Mouse (Mus musculus): ENCODE data around the gene Nfkbie.

Gene Nfkbie

DNA sequence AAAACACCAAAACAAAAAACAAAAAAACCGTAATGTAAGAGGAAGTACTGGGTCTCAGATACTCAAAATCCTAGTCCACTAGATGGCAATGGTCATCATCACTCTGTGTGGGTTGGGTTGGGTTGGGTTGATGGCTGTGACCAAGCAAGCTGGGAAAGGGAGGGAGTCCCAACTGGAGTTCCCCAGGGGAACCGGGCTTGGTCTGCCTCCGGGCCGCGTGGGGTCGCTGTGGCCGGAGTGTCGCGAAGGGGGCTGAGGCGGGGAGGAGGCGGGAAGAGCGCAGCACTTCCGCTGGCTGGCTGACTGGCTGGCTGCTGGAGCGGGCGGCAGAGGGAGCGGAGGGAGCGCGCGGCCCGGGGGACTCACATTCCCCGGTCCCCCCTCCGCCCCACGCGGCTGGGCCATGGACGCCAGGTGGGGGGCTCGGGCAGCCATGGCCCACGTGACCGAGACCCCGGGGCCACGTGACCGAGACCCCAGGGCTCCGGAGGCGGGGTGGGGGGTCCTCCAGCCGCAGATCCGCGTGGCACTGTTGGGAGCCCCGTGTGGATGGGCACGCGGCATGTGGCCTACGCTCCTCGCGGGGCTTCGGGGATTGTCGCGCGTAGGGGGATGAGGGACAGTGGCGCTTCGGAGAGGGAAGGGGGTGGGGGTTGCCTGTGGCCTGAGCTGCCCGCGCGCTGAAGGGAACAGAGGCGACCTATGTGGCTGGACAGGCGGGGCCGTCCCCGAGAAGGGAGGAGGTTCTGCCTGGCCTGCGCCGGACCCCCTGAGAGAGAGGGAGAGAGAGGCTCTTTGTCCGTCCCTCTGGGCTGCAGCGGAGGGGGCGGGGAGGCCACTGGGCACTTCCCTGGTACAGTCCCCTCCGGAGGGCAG is 8.4 kb downstream of the Nfkbie start, which contains the start of gene Slc35b2:
Slc35b2 (plus strand) TSS at position 220 of the 876 bp plus-strand sequence.
- DNase-seq: peak; percentile 93 to 94

DNA sequence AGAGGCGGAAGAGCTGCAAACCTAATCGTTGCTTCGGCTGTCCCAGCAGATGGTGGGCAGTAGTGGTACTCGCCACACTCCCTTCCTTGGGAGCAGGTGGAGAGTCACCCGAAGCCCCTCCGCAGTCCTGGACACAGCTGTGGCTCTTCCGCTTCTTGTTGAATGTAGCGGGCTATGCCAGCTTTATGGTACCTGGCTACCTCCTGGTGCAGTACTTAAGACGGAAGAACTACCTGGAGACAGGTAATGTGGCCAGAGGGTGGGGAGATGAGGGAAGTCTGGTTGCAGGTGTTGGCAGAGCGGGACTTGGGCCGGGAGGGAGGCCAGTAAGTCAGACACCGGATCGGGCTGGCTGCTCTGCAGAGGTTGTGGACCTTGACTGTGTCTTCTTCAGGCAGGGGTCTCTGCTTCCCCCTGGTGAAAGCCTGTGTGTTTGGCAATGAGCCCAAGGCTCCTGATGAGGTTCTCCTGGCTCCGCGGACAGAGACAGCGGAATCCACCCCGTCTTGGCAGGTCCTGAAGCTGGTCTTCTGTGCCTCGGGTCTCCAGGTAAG is 9.1 kb downstream of the Nfkbie start:
- no peak for DNase-seq

DNA sequence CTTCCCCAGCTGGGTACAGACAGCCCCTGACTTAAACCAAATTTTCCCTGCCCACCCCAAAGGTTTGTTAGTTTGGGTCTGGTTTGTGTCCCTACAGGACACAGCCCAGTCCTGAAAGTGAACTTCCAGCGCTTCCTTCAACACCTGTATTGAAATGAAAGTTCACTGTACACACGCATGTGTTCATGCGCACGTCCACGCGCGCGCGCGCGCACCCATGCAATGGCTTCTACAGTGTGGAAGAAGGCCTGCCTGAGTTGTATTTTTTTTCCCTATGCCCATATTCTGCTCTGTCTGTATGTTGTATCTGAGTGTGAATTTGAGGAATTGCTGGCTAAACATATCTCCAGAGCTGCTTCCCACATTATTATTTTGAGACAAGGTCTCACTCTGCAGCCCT is 9.6 kb downstream of the Nfkbie start:
- DNase-seq: no peak

DNA sequence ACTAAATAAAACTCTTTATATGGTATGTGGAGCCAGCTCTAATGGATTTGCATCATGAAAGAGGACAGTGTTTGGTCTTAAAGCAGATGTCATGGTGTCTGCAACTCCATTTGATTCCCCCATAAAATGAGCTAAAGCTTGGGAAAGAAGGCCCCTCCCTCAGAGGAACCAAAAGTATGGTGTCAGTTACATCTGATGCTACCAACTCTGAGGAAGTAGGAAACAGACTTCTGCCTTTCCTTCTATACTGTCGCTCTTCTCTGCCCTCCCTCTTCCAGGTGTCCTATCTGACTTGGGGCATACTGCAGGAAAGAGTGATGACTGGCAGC is 10.5 kb downstream of the Nfkbie start:
- no peak for DNase-seq

DNA sequence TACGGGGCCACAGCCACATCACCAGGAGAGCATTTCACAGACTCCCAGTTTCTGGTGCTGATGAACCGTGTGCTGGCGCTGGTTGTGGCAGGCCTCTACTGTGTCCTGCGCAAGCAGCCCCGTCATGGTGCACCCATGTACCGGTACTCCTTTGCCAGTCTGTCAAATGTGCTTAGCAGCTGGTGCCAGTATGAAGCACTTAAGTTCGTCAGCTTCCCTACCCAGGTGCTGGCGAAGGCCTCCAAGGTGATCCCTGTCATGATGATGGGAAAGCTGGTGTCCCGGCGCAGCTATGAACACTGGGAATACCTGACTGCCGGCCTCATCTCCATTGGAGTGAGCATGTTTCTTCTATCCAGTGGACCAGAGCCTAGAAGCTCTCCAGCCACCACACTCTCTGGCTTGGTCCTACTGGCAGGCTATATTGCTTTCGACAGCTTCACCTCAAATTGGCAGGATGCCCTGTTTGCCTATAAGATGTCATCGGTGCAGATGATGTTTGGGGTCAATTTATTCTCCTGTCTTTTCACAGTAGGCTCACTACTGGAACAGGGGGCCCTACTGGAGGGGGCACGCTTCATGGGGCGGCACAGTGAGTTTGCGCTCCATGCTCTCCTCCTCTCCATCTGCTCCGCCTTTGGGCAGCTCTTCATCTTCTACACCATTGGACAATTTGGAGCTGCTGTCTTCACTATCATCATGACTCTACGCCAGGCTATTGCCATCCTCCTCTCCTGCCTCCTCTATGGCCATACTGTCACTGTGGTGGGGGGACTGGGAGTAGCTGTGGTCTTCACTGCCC is 11.1 kb downstream of the Nfkbie start:
- no peak for DNase-seq

DNA sequence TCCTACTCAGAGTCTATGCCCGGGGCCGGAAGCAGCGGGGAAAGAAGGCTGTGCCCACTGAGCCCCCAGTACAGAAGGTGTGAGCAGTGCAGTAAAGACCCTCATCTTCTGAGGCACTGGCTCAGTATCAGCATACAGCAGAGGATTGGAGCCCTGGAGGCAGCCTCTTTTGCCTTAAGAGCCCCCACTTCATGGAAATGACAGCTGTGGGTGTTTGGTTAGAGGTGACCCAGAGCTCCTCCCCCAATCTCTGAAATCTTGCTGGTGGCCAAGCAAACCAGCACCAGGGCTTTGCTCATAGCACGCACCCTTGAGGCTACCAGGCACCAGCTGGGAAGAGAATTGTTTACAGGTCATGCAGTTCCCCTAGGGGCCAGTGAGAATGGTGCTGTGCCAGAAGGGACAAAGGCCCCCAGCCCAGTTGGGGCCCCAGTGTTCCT is 11.7 kb downstream of the Nfkbie start:
- DNase-seq: no peak

DNA sequence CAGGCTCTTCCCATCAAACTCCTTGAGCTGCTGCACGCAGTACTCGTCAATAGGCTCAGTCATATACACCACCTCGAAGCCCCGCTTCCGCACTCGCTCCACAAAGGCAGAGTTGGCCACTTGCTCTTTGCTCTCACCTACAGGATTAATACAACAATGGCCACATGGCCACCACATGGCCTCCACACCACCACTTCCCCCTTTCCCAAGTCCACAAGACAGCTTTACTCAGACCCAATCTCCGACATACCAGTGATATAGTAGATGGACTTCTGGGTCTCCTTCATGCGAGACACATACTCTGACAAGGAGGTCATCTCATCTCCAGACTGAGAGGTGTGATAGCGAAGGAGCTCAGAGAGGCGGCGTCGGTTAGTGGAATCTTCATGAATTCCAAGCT is 13.5 kb downstream of the Nfkbie start:
- no peak for DNase-seq

DNA sequence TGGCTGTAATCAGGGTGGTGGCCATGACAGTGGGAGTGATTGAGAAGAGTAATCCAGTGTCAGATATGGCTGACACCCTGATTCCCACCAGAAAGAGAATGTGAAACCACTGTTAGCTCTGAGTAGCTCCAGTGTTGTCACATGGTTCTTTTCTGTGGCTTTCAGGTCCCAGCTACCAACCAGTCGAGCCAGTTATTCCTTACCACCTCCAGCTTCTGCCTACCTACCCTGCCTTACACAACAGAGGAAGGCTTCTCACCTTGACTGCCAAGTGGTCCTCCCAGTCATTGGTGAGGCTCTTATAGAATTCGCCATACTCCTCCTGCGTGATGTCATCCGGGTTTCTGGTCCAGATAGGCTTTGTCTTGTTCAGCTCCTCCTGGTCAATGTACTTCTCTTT is 14.5 kb downstream of the Nfkbie start:
- DNase-seq: no peak

DNA sequence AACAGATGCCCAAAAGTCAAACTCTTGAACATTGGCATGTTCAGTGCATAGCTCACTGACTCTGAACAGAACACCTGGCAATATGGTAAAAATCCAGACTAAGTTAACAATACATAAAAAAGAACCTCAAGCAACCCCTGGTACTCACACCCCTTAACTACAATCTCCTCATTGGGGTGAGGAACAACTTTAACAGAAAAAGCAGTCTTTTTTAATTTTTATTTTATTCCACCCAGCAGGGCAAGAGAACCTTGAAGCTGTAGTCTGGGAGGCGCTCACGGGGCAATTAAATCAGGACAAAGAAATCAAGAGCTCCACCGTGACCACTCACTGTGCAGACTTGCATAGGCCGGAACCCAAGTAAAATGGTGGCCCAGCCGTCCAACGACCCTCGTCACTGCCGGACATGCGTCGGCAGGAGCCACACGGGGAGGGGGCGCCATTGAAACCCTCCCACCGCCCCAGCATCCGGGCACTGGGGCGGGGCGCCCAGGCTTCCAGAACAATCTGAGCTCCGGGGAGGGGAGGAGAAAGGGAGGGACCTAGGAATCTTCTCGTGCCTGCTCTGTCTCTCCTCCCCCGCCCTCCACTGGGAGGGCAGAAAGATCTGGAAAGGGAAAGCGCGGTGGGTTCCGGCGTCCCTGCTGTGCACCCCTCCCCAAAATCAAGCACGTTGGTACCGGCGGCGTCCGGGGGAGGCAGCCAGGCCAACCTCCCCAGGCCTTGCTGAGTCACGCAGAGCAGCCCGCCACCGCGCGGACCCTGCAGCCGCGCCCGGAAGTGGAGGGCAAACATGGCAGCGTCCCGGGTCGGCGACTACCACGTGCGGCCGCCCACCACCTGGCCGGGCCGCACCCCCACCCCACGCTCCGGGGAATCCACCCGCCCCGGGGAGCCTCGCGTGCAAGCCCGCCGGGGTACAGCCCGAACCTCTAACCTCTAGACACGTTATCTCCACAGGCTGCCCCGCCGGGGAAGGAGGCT is 16.9 kb downstream of the Nfkbie start:
- peak; percentile 83 to 88 for DNase-seq

DNA sequence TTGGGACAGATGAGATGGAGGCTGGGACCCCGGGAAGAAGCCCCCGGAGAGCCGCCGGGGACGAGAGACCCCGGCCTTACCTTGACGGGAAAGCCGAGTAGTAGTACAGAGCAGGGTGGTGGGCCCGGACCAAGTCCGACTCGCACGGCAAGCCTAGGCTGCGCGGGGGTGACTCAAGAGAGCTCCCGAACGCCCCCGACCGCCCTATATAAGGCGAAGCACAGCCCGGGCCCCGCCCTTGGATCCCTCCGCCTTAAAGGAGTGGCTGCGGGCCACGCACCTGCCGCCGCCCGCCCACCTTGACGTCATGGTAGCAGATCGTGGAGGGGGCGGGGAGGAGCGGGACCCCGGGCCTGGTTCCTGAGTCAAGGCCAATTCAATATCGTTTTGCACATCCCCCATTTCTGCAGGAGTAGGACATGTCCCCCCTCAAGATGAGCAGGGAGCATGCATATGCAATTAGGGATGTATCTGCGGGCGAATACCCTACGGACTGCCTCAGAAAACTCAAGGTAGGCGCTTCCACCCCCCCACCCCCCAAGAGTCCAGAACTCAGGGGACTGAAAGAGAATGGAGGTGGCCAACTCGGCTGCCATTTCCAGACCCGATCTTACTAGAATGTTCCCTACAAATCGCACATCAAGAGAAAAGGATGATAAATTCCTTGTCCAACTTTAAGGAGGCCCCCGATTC is 17.7 kb downstream of the Nfkbie start, which contains the start of gene Hsp90ab1:
Hsp90ab1 (minus strand) TSS at position 185 of the 693 bp plus-strand sequence.
- DNase-seq: peak; percentile 99

DNA sequence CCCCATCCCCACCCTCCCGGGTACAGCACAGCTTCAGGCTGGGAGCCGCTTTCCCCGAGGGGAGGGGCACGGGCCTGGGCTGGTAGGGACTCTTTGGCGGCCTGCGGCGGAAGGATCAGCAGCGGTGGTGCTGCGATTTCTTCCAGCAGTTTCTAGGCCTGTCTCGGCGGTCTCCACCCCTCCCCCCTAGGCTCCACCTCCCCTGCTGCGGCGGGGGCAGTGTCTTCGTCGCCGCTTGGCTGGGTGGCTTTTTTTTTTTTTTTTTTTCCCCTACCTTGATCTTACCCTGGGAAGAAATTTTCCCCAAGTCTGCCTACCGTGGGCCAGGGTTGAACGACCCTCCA is 18.2 kb downstream of the Nfkbie start:
- DNase-seq: peak; percentile 98 to 99

DNA sequence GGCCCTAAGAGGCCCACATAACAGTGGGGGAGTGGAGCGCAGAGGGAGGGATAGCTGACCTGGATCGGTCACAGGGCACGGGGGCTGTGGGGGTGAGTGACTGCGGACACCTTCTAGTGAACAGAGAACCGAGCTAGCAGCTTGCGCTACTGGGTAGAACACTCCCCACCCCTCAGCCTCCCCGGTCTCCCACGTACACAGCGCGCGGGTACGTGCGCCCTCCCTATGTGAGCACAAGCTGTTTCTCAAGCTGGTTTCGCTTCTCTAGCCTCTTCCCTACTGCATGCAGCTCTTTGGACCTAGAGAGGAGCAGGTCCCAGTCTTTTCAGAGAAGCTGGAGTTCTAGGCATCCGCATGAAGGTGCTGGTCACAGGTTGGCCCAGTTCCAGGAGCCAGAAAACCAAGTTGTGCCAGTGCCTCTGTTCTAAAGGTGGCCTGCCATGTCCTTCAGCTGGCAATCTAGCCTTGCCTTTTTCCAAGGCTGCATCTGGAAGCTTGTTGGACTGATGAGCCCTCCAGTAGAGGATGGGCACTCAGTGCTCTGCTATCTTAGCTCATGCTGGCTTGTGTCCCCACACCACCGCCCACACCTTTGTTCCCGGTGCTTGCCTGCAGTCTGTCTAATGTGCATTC is 18.7 kb downstream of the Nfkbie start:
- DNase-seq: peak; percentile 78 to 79

DNA sequence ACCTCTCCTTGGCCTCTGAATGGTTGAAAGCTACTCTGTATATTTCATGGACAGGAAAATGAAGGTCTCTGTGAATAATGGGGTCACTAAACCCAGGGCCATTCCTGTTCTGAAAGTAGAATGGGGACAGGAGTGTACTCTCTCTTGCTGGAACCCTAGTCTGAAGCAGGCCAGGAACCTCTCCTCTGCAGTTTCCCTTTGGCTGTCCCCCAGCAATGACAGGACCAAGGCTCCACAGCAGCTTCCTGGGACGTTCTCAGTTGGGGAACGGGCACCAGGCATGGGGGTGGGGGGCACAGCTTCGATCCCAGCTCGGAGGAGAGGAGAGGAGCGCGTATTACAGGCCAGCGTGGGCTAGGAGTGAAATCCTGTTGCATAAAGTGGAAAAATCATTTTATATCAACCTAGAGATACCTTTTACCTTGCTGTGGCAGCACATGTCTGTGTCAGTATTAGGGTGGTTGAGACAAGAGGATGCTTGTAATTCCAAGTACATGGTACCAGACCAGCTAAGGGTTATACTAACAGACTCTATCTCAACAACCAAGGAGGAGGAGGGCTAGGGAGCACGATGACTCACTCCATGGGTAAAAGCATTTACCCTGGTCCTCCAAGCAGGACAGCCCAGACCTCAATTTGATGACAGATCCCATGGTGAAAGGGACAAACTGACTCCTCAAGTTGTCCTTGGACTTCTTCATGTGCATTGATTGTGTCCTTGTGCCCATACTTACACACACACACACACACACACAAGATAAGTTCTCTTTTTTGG is 19.8 kb downstream of the Nfkbie start:
- no peak for DNase-seq

DNA sequence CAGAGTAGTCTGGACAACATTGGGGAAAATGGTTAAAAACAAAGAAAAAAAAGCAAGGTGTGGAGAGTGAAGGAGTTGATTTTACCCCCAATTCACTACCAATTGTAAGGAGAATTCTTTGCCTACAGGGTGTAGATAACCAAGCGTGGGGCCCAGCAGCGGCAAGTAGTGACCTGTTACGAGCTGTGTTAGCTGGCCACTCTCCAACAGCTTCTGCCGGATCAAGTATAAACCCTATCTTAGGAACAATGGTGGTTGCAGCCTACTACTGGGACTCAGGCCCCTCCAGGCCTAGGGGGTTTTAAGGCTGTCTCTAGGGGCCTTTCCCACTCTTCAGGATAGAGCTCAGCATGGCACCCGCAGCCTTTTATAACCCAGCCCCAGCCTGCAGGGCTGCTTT is 22.7 kb downstream of the Nfkbie start:
- DNase-seq: no peak

DNA sequence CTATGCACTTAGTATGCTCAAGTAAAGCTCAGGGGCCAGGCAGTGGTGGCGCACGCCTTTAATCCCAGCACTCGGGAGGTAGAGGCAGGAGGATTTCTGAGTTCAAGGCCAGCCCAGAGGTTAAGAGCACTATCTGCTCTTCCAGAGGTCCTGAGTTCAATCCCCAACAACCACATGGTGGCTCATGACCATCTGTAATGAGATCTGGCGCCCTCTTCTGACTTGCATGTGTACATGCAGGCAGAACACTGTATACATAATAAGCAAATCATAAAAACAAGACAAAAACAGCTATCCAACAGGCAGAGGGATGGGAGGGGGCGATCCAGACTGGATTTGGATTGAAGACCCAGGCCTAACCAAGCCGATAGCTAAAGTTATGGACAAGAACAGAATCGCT is 23.3 kb downstream of the Nfkbie start:
- DNase-seq: no peak

DNA sequence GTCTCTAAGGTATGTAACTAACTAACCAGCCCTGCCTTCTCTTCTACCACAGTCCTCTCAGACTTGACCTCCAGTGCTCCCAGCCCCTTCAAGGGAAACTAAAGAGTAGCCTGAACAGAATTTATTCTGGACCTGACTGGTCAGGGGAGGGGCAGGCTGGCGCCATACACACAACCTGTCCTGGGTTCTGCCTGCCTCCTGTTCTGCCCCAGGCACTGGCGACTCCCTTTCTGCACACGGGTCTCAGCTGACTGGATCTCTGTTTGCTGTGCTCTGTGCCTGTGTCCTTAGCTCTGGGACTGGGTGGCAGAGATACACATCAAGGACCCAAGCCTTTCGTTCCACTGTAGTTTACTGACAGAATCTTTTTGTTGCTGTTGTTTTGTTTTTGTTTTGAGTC is 24.1 kb downstream of the Nfkbie start:
- DNase-seq: no peak

DNA sequence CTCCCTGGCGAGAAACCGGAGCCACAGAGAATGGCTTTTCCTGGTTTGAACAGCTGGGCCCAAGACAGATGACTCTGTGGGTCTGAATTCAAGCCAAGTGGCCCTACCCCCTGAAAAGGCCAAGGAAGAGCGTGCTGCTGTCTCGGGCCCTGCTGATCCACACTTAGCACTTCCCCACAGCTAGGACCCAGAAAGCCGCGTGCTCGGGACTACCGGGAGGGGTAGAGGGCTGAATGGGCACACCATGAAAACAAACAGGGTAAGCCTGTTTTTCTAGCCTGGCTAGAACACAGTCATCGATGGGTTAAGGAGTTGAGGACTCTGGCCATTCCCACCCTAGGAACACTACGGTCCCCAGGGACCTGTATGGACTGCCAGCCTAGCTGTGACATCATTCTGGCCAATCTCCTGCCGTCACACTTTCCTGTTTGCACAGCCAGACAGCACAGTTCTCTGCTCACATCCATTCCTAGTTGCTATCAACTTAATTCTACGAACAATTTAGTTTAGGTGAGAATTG is 25.5 kb downstream of the Nfkbie start:
- peak; percentile 59 to 72 for DNase-seq

DNA sequence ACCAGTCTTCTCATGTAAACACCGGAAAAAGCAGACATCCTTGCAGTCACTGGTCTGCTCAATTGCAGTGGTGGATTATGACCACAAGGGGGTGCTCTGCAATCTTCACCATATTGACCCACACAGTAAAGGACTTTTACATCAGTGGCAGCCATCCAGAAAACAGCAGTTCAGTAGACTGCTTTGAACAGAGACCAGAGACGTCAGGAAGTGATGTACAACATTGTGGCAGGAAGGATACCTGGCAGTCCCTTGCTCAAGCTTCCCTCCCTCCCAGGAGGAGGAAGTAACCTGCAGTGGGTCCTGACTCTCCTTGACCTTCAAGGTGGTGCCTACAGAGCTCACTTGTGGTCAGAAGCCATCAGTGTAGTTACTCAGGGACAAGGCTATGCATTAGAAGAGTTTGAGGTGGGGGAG is 26.1 kb downstream of the Nfkbie start:
- DNase-seq: peak; percentile 63 to 76

DNA sequence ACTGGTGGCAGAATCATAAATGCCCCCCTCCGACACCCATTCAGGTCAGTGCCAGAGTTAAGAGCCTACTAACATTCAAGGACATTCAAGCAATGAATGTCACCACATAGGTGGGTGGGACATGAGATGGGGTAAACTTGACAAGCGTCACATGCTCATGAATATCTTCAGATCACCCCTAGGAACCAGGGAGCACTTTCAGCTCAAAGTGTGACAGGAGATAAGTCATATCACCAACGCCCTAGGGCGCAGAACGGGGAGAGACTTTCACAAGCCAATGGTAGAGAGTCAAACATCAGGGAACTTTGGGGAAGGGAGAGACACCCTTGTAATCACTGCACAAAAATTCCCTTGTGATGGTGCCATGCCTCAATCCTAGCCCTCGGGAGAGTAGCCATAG is 26.7 kb downstream of the Nfkbie start:
- DNase-seq: no peak

DNA sequence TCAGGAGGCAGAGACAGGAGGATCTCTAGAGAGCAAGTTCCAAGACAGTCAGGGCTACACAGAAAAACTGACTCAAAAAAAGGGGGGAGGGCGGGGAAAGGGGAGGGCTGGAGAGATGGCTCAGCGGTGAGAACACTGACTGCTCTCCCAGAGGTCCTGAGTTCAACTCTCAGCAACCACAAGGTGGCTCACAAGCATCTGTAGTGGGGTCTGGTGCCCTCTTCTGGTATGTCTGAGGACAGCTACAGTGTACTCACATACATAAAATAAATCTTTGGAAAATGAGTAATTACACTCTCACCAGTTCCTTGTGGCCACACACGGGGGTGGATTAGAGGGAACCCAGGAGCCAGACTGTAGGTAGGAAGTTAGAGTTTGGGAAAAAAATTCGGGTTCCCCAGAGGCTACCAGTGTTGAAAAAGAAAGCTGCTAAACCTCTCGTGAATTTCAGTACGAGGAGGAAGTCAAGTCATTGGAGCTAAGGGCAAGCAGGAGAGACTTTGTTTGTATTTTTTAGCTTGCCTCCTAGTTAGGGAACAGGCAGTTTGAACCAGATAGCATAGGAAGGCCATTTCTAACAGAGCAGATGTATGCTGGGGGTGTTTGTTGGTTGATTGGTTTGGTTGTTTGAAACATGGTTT is 27.3 kb downstream of the Nfkbie start:
- no peak for DNase-seq

All from lung, adult 18-20 months (tissue).